Mouse (Mus musculus) liver, embryonic 12.5 days (tissue): ENCODE data around the gene Txnip. TPM values are rescaled to one million over a fixed set of nuclear protein-coding genes. Genes with fewer than 3 reads are reported as not detected.
A peak's percentile ranks its signal among the peaks of the same experiment; 100 is the strongest.

Experiments used
- ATAC-seq: fragments of 200-750 bp; cut with Nextera tagmentation; 2 replicates; pipeline ENCODE4 v1.8.0; 2017; ENCODE audit warnings: moderate number of reproducible peaks, mild to moderate bottlenecking, moderate library complexity
- H3K27ac ChIP-seq: fragments of 300-500 bp; sonication (generic); 2 replicates; pipeline ENCODE4 v1.5.1; 2016; ENCODE audit warnings: mild to moderate bottlenecking
- H3K27me3 ChIP-seq: fragments of 300-500 bp; sonication (generic); replicated peaks from 2 replicates; pipeline ENCODE4 v1.6.1; 2016; ENCODE audit warnings: mild to moderate bottlenecking, moderate library complexity
- H3K36me3 ChIP-seq: fragments of 300-500 bp; sonication (generic); 2 replicates; pipeline ENCODE4 v1.6.1; 2016; ENCODE audit warnings: mild to moderate bottlenecking, moderate library complexity
- H3K4me1 ChIP-seq: fragments of 300-500 bp; sonication (generic); 2 replicates; pipeline ENCODE4 v1.6.1; 2016
- H3K4me2 ChIP-seq: fragments of 300-500 bp; sonication (generic); 2 replicates; pipeline ENCODE4 v1.6.1; 2016; ENCODE audit warnings: mild to moderate bottlenecking, moderate library complexity
- H3K4me3 ChIP-seq: fragments of 300-500 bp; sonication (generic); 2 replicates; pipeline ENCODE4 v1.5.1; 2016; ENCODE audit warnings: mild to moderate bottlenecking, moderate library complexity
- H3K9ac ChIP-seq: fragments of 300-500 bp; sonication (generic); 2 replicates; pipeline ENCODE4 v1.6.1; 2016; ENCODE audit warnings: mild to moderate bottlenecking, moderate library complexity
- H3K9me3 ChIP-seq: fragments of 300-500 bp; sonication (generic); replicated peaks from 2 replicates; pipeline ENCODE4 v1.6.1; 2016; ENCODE audit warnings: mild to moderate bottlenecking, moderate library complexity
- WGBS: fragments of 180-500 bp; shearing (Covaris S2); methylation state at CpG from one replicate; pipeline ENCODE4 v1.1.7; 2016; ENCODE audit not compliant: insufficient replicate concordance; 5-methylcytosine and 5-hydroxymethylcytosine counted together
- polyA plus RNA-seq: library from polyadenylated mRNA; unstranded; fragments of >200 nt; fragmentation: Nextera tagmentation; extraction: Ambion mirVana; gene quantifications from 2 replicates; pipeline ENCODE4 v1.2.1, GENCODE M21; 2016

The Txnip gene
- polyA plus RNA-seq, 1 experiment from 2014 or later, result 29.9 TPM

DNA sequence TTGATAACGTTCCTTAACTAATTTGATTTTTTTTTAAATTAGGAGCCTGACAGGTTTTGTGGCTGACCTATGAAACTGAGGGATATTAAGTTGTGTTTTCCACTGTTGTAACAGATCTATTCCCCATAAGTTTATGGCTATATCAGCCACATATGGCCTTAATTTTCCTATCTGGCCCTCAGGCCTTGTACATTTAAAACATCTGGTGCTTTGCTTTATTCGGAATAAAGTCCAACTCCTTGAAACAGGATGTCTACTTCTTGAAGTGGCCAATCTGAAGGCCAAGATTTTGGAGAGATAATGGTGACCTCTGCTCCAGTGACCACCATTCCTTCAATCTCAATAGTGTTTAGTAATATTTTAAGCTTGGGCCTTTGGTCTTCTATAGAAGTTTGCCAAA lies 18.4 kb upstream of the Txnip start:
- peaks cover 24% of the 10 kb centered on the region; the same call in 1 of the 2 replicates for H3K27me3 ChIP-seq

DNA sequence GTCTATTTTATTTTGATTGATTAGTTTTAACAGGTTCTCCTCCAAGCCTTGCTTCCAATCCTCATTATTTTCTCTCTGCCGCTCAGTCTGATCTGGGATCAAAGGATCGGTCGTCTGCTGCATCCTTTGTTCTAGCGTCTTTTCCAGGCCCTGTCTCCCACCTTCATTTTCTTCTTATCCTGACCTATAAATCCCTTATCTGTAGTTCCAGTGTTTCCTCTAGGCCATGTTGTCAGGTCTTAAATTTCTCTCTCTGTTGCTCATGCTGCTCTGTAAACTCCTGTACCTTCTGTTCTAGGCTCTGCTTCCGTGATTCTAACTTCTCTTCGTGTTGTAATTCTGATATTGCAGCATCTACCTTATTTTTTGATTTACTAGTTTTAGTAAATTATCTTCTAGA lies 17.0 kb upstream of the Txnip start:
- Histone ChIP-seq H3K9ac (no peak overlapping the region), H3K4me1 (no peaks in the 10 kb centered on the region), H3K27ac (no peak overlapping the region), H3K9me3 (no peaks in the 10 kb centered on the region), H3K27me3 (peaks cover 25% of the 10 kb centered on the region; the same call in 1 of the 2 replicates), H3K36me3 (no peaks in the 10 kb centered on the region), H3K4me2 (no peak overlapping the region), H3K4me3 (no peak overlapping the region)
- no peak for ATAC-seq
- WGBS, result 39% methylated on average over 6 of the region's 6 CpGs

More for the DNA sequence above, 18.4 kb upstream of the Txnip start:
- Histone ChIP-seq H3K27ac (no peak overlapping the region), H3K9ac (no peak overlapping the region), H3K4me3 (no peak overlapping the region), H3K9me3 (no peaks in the 10 kb centered on the region), H3K4me2 (no peak overlapping the region), H3K4me1 (no peaks in the 10 kb centered on the region), H3K36me3 (no peaks in the 10 kb centered on the region)
- 60% methylated on average over 2 of the region's 2 CpGs for WGBS
- ATAC-seq, result no peak

DNA sequence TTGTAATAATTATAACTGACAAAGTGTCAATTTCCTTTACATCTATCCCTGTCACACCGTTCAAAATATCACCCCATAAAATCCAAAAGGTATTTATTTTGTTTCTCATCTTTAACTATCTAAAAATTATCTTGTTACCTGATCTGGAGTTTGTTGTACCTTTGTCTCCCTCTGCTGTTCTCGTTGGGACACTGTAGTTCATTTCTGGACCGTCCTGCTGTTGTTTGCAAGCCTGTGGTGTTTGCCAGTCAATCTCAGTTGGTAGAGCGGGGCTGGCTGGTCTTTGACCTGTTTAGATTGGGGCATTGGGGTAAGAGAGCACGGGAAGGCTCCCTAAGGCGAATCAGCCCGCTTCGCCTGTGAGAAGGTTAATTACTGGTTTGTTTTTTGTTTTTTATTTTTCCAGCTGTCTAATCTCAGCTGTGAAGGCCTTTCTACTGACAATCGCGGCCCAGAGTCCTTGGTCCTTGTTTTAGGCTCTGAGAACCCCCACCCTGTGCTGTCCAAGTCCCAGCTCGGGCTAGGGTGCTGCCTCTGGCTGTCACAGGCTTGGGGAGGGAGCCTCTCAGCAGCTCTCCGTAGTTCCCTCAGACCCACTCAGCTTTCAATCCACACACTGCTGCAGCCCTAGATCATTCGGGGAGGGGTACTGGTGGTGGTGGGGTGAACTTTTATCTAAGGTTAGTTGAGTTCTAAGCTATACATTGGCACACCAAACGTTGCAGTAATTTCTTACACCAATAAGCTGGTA lies 16.3 kb upstream of the Txnip start:
- 29% methylated on average over 14 of the region's 14 CpGs for WGBS
- Histone ChIP-seq H3K27ac (no peak overlapping the region), H3K9ac (no peak overlapping the region), H3K27me3 (peaks cover 25% of the 10 kb centered on the region; the same call in 1 of the 2 replicates), H3K36me3 (no peaks in the 10 kb centered on the region), H3K9me3 (no peaks in the 10 kb centered on the region), H3K4me1 (no peaks in the 10 kb centered on the region), H3K4me3 (no peak overlapping the region), H3K4me2 (no peak overlapping the region; the same call in 1 of the 2 replicates)
- no peak for ATAC-seq

DNA sequence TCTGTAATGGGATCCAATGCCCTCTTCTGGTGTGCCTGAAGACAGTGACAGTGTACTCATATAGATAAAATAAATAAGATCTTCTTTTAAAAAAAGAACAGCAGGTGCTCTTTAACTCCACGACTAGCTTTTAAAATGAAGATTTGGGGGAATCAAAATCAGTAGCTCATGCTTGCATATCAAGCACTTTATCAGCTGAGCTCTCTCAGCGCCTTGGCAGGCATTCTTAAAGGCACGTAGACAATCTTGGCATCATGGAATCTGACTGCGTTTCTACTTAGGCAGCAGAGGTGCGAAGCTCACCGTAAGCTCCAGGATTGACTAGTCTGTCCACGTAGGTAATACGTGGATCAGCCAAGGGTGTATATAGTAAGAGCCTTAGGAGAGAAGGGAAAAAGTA lies 15.2 kb upstream of the Txnip start:
- no peak overlapping the region for H3K4me2 ChIP-seq
- WGBS, result 68% methylated on average over 8 of the region's 8 CpGs
- peaks cover 1% of the 10 kb centered on the region for H3K4me1 ChIP-seq
- no peaks in the 10 kb centered on the region for H3K36me3 ChIP-seq
- peaks cover 25% of the 10 kb centered on the region; the same call in 1 of the 2 replicates for H3K27me3 ChIP-seq
- H3K4me3 ChIP-seq, result no peak overlapping the region
- no peaks in the 10 kb centered on the region for H3K9me3 ChIP-seq
- H3K9ac ChIP-seq, result no peak overlapping the region
- no peak for ATAC-seq
- no peak overlapping the region for H3K27ac ChIP-seq

DNA sequence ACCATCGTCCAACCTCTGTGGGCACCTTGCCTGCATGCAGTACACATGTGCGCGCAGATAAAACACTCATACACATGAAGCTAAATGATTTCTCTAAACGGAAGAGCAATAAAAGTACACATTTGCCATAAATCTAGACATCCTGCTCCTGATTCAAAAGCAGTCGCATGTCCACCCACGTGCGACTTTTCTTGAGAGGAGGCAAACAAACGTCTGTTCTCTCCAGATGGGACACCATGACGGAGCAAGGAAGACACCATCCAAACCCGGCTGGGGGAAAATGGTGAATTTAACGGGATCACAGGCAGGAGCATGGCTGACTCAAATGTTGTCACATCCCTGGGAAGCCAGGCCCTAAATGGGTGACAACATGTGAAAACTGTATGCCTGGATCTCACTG lies 14.4 kb upstream of the Txnip start:
- Histone ChIP-seq H3K27ac (no peak overlapping the region), H3K4me3 (no peak overlapping the region), H3K9ac (no peak overlapping the region), H3K4me2 (no peak overlapping the region), H3K4me1 (peaks cover 4% of the 10 kb centered on the region), H3K9me3 (no peaks in the 10 kb centered on the region), H3K36me3 (no peaks in the 10 kb centered on the region), H3K27me3 (peaks cover 25% of the 10 kb centered on the region; the same call in 1 of the 2 replicates)
- no peak for ATAC-seq
- WGBS, result 76% methylated on average over 11 of the region's 11 CpGs

DNA sequence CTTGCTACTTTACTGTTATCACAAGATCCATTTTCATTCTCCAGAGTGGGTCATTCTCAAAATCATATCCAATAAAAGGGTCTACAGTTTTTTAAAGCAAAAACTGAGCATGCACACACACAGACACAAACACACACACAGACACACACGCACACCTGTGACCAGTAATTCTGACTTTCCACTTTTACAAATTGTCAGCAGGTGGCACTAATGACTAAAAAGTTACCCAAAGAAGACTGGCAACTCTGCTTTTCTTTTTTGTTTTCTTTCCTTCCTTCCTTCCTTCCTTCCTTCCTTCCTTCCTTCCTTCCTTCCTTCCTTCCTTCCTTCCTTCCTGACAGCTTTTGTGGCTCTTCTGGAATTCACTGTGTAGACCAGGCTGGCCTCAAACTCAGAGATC lies 12.2 kb upstream of the Txnip start:
- Histone ChIP-seq H3K4me2 (no peak overlapping the region), H3K27ac (no peak overlapping the region), H3K27me3 (peaks cover 21% of the 10 kb centered on the region; the same call in 1 of the 2 replicates), H3K36me3 (no peaks in the 10 kb centered on the region), H3K4me1 (peaks cover 4% of the 10 kb centered on the region), H3K9me3 (no peaks in the 10 kb centered on the region), H3K9ac (no peak overlapping the region), H3K4me3 (no peak overlapping the region)
- 26% methylated on average over 1 of the region's 1 CpGs for WGBS
- no peak for ATAC-seq

DNA sequence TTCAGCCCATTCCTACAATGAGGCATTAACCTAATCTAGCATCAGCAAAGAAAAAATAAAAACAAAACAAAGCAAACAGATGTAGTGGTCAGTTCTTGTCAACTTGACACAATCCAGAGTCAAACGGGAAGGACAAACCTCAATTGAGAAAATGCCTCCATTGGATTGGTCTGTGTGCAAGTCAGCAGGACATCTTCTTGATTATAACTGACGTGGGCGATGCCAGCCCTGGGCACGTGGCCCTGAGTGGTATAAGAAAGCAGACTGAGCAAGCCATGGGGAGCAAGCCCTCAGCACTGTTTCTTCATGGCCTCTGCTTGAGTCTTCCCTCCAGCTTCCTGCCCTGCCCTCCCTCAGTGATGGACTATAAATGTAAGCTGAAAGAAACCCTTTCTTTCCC lies 10.9 kb upstream of the Txnip start:
- Histone ChIP-seq H3K27me3 (peaks cover 16% of the 10 kb centered on the region; the same call in 1 of the 2 replicates), H3K9me3 (no peaks in the 10 kb centered on the region), H3K4me2 (no peak overlapping the region), H3K4me3 (no peak overlapping the region), H3K4me1 (peaks cover 4% of the 10 kb centered on the region), H3K27ac (no peak overlapping the region), H3K36me3 (no peaks in the 10 kb centered on the region), H3K9ac (no peak overlapping the region)
- no peak for ATAC-seq
- 43% methylated on average over 4 of the region's 4 CpGs for WGBS

DNA sequence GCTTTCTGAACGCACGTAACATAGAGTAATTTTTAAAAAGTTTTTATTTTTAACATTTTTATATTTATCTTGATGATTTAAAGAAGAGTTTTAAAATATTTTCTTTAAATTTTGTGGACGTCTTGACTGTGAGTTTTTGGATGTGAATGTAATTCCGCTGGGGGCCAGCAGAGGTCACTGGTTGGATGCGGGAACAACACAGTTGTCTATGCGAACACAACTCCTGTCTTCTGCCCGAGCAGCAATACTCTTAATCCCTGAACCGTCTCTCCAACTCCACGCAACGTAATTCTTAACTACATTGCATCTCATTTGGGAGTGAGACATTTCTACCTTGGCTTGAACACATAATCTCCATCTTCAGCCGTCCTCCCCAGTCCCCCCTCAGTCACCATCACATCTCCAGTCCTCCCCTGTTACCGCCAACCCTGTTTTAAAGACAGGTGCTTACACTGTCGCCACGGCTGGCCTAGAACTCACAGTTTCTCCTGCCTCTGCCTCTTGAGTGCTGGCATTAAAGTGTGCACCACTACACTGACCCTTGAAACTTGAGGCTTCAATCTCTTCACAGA lies 10.3 kb upstream of the Txnip start:
- H3K27ac ChIP-seq, result no peak overlapping the region
- WGBS, result 13% methylated on average over 14 of the region's 14 CpGs
- peaks cover 11% of the 10 kb centered on the region; the same call in 1 of the 2 replicates for H3K27me3 ChIP-seq
- peaks cover 4% of the 10 kb centered on the region for H3K4me1 ChIP-seq
- ATAC-seq, result no peak
- H3K9ac ChIP-seq, result no peak overlapping the region
- no peaks in the 10 kb centered on the region for H3K9me3 ChIP-seq
- H3K36me3 ChIP-seq, result no peaks in the 10 kb centered on the region
- peak overlapping the region; percentile 31; the same call in 1 of the 2 replicates for H3K4me2 ChIP-seq
- H3K4me3 ChIP-seq, result no peak overlapping the region

DNA sequence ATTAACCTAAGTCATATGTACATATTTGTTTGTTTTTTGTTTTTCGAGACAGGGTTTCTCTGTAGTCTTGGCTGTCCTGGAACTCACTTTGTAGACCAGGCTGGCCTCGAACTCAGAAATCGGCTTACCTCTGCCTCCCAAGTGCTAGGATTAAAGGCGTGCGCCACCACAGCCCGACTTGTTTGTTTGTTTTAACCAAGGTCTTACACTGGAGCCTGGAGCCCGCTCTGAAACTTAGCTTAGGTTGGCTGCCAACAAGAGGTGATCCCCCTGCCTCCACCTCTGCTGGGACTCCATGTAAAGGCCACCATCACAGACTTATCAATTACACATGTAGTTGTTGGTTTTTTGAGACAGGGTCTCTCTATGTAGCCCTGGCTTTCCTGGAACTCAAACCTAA lies 8.9 kb upstream of the Txnip start:
- Histone ChIP-seq H3K27me3 (peaks cover 5% of the 10 kb centered on the region; the same call in 1 of the 2 replicates), H3K36me3 (no peaks in the 10 kb centered on the region), H3K4me1 (peaks cover 4% of the 10 kb centered on the region), H3K27ac (no peak overlapping the region), H3K4me3 (no peak overlapping the region), H3K9ac (no peak overlapping the region), H3K4me2 (no peak overlapping the region), H3K9me3 (no peaks in the 10 kb centered on the region)
- ATAC-seq, result no peak
- 75% methylated on average over 7 of the region's 7 CpGs for WGBS

DNA sequence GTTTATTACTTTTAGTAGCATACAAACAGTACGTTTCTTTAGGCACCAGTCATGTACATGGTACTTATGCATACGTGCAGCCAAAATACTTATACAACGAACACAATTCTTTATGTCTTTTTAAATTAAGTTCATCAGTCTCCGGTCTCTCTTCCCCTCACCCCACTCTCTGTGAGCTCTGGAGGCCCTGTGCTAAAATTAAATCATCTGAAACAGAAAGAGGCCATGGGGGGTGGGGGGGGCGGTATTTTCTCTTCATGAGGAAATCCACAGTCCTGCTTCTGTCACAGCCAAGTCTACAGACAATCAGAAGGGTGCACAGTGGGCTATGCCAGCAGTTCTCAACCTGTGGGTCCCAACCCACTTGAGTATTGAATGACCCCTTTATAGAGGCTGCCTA lies 8.4 kb upstream of the Txnip start:
- 65% methylated on average over 5 of the region's 5 CpGs for WGBS
- no peaks in the 10 kb centered on the region for H3K9me3 ChIP-seq
- ATAC-seq, result no peak

DNA sequence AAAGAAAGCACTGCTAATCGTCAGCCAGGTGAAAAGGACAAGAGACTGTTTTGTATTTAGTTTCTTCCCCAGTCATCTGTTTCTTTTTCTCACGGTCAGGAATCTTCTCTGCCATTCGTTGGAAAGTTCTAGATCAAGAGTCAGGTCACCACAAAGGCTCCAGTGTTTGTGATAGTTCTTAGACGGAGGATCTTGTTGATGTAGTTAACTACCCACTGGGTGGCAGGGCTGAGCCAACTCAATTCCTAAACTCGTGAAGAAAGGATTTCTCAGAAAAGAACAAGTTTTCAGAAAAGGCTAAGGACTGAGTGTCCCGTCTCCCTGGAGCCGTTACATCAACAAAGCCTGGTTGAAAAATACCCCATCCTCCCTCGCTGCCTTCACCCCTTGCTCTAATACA lies 6.6 kb upstream of the Txnip start:
- H3K27me3 ChIP-seq, result no peaks in the 10 kb centered on the region; the same call in 1 of the 2 replicates
- H3K4me1 ChIP-seq, result peaks cover 17% of the 10 kb centered on the region
- no peak overlapping the region for H3K27ac ChIP-seq
- H3K9me3 ChIP-seq, result no peaks in the 10 kb centered on the region
- H3K4me2 ChIP-seq, result no peak overlapping the region
- ATAC-seq, result no peak
- H3K9ac ChIP-seq, result no peak overlapping the region
- no peak overlapping the region for H3K4me3 ChIP-seq
- H3K36me3 ChIP-seq, result no peaks in the 10 kb centered on the region
- WGBS, result 14% methylated on average over 8 of the region's 8 CpGs

More for the DNA sequence above, 8.4 kb upstream of the Txnip start:
- H3K36me3 ChIP-seq, result no peaks in the 10 kb centered on the region
- H3K4me3 ChIP-seq, result no peak overlapping the region
- no peak overlapping the region for H3K4me2 ChIP-seq
- H3K27me3 ChIP-seq, result peaks cover under 1% of the 10 kb centered on the region; the same call in 1 of the 2 replicates
- H3K27ac ChIP-seq, result no peak overlapping the region
- H3K4me1 ChIP-seq, result peaks cover 4% of the 10 kb centered on the region
- H3K9ac ChIP-seq, result no peak overlapping the region

DNA sequence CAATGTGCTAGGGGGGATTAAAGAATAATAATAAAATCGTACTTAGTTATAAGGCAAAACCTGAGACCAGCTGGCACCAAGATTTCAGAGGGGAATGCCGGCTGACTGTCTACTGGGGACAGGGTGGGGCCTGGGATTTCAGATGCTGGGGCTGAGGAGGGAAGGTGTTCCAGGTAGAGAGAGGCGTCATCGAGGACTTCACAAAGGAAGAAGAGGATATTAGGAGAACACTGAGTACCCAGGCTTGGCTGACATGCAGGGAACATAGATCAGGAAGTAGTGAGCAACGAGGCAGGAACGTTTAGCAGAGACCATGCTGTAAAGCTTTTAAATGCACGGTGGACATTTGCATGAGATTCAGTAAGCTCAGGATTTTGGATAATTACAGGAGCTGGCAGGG lies 5.9 kb upstream of the Txnip start:
- 58% methylated on average over 7 of the region's 7 CpGs for WGBS
- Histone ChIP-seq H3K9me3 (no peaks in the 10 kb centered on the region), H3K4me3 (no peak overlapping the region), H3K27ac (no peak overlapping the region), H3K27me3 (no peaks in the 10 kb centered on the region), H3K9ac (no peak overlapping the region), H3K4me1 (peaks cover 24% of the 10 kb centered on the region), H3K36me3 (no peaks in the 10 kb centered on the region), H3K4me2 (no peak overlapping the region)
- ATAC-seq, result no peak
